Mouse (Mus musculus) urinary bladder, postnatal 36 days (tissue): ENCODE results near the gene Mib2.
A peak's percentile ranks its signal among the peaks of the same experiment; 100 is the strongest.
"Not testable (repeated sequence)": the region's sequence is repeated elsewhere in the genome, so short reads cannot be mapped to it uniquely, and the experiment has no call there.

Experiments used
- DNase-seq, 2 experiments: peaks; one replicate each; pipeline ENCODE4 v3.0.0; 2022; ENCODE audit warnings: low spot score in 2 of 2, mixed read lengths in 1 of 2

Mib2 gene

DNA sequence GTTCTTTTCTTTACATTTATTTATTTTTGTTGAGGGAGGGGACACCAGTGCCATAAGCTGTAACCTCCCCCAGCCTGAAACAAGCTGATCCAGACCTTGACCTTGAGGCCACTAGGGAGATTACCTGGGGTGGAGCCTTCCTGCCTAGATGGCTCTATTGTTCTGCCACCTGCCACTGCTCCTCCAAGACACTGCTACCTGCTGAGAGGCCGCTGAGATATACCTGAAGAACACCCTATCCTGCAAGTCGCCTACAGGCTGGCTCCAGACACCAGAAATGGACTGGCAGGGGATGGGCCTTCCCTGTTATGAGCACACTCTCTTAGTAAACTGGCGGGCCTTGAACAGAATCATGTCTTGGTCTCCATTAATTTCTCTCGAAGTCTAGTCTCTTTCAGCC is 1.2 kb upstream of the Mib2 start:
- DNase-seq = not testable (repeated sequence)

DNA sequence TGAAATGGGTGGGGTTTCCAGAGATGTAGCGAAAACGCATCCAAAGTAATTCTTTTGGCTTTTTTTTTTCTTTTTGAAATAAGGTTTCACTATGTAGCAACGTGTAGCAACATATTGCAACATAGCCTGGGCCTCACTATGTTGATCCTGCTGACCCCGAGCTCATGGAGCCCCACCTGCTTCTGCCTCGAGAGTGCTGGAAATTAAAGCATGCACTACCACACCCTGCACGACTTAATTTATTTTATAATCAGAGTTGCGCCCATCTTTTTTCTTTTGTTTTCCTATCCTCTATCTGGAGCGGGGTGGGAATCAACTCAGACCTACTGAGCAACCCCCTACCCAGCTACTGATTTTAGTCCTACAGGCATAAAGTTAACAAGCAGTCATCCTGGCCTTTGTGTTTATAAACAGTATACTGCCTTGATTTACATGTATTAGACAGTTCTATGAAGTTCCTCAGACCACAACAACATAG is 639 bp upstream of the Mib2 start:
- no peak for DNase-seq

DNA sequence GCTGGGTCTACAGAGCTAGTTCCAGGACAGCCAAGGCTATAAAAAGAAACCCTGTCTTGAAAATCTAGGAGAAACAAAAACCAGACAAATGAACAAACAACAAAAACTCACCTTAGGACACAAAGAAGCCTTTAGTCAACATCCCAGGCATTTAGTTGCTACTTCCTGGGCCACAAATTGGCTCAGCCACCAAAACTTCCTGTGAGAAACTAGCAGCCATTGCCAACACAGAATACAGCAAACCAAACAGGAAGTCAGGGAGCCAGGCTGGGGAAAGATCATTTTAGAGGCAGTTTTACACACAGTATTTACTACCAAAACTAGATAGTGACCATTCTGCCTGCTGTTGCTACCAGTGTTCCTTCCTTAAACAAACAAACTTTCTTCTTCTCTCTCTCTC is 2.1 kb downstream of the Mib2 start:
- DNase-seq = no peak

DNA sequence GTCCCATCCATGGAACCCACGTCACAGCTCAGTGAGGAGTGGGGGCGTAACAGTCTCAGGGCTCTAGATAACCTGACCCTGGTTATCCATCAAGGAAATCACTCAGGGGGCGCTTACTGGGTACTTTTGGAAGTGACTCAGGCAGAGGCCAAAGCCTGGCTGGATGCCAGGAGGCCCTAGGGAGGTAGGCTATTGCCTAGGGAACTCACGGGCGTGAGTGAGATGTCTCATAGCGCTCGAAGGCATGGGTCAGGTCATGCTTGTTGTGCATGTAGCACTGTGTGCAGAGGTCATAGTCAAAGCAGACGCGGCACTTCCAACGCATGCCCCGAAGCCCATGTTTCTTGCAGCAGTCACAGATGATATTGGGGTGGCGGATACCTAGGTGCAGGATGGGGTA is 8.4 kb downstream of the Mib2 start:
- DNase-seq = peak in 1 of 2 experiments; percentile 61

DNA sequence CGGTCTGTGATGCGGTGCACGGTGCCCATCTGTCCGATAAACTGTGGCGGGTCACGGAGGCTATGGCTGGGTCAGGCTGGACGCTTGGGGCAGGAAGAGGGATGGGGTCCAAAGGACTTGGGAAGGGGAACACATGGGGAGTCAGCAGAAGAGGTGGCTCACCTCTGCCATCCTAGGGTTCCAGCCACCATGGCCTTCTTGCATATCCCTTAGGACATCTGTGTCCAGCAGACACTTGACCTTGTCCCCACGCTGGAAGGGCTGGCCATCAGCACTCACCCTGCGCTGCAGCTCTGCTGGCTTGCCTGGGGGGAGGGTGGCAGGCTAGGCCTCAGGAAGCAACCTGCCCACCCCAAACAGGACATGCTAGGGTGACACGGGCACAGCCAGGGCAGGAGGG is 10.0 kb downstream of the Mib2 start:
- DNase-seq = no peak

DNA sequence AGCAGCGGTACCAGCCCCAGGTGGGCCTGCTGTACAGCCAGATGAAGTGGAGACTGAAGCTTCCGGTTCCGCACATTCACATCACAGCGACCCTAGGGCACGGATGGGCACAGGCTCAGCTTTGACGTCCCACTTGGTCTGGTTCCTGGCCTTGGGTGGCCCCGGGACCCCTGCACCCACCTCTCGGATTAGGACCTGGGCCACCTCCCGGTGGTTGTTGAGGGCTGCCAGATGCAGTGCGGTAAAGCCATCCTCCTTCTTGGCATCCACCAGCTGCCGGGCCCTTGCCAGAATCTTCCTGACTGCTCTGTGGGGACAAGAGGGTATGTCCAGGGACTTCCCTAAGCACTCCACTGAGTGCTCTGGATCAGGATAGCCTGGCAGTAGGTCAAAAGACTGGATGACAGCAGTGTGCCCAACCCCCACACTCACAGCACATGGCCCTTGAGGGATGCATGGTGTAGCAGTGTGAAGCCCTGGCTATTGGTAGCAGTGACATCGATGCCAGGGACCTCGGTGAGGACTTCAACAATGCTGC is 12.7 kb downstream of the Mib2 start:
- DNase-seq = no peak

DNA sequence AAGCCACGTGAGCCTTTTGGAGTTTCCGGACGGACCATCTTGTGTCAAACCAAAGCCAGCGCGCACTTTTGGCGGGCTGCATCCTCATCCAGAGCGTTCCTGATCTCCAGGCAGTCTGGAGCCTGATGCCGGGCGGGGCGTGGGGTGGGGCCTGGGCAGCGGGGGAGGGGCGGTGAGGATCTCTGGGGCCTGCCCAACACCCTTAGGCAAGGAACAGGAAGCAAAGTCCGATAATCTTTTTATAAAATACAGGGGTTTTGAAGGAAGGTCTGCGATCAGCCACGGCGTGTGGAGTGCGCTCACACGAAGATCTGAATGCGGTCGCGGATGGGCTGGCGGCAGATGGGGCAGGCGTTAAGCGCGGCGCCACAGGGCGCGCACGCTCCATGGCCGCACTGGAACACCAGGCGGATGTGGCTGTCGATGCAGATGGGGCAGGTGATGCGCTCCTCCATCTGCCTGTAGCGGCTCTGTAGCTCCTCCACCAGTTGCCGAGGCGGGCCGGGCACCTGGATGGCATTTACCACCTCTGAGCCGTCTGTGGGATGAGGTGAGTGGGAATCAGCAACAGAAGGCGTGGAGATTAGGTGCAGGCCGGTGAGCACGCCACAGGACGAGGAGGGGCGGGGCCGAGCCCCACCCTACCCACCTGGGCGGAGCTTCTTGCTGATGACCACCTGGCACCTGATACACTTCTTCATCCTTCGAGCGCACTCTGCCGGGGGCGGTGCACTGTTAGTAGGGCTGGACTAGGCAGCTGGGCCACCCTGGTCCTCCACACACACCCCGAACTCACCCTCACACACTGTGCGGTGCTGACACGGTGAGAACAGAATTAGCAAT is 14.3 kb downstream of the Mib2 start:
- DNase-seq = peak; percentile 60 to 61

DNA sequence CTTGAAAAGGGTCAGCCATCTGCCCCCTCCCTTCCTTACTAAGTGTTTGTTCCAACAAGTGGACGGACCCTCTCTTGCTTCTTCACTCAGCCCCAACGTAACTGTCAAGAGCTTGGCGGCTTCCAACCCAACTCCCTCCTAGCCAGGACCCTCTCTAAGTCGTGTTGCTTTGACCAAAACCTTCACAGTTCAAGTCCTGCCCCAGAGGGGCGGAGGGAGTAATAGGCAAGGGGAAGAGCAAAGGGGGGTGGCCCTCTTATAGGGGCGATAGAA is 14.9 kb downstream of the Mib2 start:
- no peak for DNase-seq

DNA sequence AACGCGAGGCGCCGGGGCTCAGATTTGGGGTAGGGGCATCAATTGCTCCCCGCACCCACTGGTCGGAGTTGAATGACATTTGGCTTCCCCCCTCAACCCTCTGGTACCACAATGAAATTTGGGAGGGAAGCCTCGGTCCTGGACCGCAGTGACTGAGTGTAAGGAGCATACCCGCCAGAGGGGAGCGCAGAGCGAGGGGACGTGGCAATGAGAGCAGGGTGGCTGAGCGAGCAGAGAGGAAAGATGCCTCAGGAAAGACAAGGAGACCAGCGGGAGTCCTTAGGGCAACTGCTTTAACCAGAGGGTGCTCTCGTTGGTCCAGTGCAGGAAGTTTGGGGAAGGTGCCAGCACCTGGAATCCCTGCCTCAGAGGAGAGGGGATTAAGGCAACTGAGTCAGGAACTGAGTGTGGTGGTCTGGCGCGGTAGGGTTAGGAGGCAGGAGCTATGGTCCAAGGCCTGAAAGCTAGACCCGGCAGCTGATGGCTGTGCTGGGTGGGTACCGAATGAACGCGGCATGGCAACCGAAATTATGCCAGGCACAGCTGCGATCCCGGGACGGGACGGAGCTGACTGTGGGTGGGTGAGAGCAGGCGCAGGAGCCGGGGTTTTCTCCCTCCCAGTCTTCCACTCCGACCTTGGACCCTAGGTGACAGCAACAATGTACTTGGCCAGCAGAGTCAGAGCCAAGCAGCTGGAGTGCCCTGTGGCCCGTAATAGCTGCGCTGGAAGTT is 15.4 kb downstream of the Mib2 start:
- DNase-seq = no peak

DNA sequence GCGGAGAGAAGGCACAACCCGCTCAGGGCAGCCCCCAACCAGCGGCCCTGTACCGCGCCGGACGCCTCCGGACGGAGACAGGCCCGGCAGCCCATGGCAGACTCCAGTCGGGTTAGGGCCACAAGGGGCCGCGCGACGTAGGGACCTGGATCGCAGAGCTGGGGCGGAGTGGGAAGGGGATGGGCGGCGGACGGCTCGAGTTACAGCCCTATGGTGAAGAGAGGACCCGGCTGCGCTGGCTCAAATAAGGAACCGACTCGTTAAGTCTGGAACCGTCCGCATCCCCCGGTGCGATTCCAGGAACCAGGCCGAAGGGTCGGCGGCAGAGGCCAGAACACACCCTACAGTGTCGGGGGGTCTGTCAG is 15.9 kb downstream of the Mib2 start, which contains the start of gene Mmp23:
TSS of gene Mmp23 (minus strand) at position 299 of the 365 bp plus-strand sequence.
- peak; percentile 52 to 70 for DNase-seq

DNA sequence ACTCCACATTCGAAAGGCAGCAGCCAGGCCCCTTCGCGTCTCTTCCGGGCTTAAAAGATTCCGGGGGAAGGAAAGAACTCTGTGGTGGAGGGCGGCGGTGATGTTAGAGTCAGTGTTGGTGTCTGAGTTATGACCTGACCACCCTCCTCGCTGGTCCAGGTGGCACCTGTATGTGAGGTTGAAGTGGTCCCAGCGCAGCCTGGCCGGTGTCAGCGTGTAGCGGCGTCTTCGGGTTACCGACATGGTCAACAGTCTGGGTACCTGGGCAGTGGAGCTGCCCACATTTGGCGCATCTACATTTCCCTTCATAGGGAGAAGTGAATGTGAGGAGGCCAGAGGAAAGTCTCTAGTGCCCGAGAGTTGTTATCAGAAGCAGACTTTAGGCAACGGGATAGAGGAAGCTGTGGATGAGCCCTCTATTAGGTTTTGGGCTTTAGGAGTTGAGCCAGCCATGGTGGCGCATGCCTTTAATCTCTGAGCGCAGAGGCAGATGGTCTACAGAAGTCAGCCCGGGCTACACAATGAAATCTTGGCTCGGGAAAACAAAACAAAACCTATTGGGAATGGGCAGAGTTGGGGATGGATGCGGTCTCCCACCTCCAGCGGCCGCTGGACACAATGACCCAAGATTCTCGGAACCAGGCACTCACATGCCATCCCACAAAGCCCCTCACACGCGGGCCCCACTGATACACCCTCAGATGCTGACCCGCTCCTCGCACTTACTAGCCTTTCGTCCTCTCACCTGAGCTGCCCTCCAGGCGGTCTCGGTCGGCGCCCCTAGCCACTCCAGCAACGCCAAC is 16.5 kb downstream of the Mib2 start:
- DNase-seq = no peak

DNA sequence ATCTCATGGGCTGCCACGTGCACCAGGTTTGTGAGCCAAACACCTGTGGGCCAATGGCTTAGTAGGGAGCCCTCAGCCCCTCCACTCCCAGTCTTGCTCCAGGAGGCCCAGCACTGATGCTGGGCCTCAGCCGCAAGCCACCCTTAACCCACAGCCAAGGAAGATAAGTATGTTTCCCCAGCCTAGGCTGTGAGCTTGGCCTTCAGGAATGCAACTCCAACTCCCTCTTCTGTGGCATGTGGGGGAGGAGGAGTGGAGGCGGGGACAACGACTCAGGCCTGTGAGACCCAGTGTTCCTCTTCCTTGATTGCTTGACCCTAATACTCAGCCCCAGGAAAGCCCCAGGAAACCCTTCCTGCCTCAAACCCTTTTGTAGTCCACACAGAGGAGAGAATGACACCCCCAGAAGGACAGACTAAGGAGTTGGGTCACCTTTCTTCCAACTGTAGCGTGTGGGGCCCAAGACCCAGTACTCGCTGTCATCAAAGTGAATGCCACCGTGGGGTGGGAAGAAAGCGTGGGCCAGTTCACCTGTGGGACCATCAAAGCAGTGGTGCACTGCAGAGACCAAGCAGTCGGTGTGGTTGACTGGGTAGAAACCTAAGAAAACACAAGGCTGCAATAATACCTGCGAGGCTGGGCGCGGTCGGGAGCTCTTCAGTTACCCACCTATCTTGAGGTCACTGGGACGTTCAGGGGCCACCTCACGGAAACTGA is 17.3 kb downstream of the Mib2 start:
- DNase-seq = peak; percentile 52 to 72

DNA sequence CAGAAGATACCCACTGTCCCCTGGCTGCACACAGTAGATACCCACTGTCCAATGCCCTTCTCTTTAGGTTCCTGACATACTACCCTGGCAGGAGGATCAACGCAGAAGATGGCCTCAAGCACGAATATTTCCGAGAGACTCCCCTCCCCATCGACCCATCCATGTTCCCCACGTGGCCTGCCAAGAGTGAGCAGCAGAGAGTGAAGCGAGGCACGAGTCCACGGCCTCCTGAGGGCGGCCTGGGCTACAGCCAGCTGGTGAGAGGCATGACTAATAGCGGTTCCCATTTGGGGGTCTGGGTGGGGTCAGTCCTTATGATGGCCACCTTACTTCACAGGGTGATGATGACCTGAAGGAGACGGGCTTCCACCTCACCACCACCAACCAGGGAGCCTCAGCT is 19.6 kb downstream of the Mib2 start:
- no peak for DNase-seq

DNA sequence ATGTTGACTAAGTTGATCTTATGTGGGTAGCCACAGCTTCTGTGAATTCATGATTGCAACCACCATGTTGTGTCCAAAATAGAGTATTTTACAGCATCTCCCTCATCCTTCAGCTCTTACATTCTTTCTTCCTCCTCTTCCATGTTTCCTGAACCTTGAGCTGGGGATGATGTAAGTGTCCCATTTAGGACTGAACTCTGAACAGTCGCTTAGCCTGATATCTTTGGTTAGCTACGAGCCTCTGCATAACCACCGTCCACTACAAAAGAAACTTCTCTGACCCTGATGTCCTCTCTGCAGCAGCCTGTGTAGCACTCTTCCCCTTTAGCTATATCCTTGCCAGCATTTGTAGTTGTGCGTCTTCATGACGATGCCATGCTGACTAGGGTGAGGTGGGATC is 23.3 kb downstream of the Mib2 start:
- DNase-seq = no peak

DNA sequence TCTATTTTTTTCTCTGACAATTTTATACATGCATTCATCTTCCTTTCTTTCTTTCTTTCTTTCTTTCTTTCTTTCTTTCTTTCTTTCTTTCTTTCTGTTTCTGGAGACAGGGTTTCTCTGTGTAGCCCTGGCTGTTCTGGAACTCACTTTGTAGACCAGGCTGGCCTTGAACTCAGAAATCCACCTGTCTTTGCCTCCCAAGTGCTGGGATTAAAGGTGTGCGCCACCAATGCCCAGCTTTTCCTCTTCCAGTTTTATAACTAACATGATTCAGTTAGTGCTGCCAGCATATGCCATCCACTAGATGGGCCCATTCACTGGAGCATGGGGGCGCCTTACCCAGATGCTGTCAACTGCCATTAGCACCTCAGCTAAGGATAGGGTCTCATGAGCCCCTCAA is 23.7 kb downstream of the Mib2 start, which contains the start of gene Gm10563:
TSS of gene Gm10563 (minus strand) at position 101 of the 400 bp plus-strand sequence.
- DNase-seq = not testable (repeated sequence)

DNA sequence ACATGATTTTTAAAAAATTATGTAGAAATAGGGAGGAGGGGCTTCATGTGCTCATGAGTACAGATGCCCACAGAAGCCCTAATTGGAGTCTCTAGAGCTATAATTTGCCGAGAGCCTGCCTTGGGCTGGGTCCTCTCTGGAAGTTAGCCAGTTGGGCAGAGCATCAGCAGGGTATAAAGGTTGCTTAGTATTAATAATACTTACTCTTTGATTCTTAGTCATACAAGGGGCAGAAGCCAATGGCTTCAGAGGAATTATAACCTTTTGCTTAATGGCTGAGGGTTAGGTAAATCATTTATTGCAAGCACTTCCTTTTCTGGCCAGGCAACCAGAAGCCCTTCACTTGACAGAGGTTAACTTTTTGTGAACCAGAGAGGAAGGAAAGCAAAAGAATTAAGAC is 25.5 kb downstream of the Mib2 start:
- DNase-seq = no peak

DNA sequence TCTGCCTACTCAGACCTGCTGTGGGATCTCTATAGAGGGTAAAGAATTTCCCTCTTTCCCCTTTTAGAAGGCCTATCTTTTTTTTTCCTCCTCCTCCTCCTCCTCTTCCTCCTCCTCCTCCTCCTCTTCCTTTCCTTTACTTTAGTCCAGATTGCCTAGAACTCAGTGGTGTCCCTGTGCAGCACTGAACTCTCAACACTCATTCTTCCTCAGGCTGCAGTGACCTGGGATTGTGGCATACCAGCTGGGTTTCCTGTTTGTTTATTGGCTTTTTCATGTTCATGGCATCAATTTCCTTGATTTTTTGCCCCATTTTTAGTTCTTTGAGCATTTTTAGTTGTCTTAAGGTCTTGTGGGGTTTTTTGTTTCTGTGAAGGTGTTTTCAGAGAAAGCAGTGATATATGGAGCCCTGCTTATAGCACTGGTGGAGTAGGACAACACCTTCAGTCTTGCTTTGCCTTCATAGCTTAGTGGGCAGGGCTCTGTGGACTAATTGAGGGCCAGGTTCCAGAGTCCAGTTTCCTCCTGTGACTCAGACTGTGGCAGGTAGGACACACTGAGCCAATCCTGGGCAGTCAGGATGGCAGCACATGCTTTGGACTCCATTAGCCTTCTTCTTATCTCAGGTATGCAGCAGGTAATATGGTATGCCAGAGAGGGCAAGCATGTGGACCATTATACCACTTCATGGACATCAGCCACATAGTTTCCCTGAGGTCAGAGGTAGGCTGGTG is 33.1 kb downstream of the Mib2 start:
- no peak for DNase-seq

DNA sequence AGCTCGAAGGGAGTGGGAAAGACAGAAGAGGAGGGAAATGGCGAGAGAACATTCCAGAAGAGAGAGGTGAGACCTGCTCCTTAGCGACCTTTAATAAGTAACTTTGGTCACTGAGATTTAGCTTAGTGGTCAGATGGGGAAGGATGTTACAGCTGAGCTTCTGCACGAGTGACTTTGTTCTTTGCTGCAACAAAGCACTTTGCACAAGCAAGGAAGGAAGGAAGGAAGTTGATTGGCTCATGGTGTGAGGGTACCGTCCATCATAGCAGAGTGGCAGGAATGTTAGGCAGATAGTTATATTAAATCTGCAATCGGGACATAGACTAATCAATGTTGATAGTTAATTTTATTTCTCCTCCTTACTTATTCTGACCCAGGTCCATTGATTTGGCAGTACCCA is 38.7 kb downstream of the Mib2 start:
- no peak for DNase-seq

DNA sequence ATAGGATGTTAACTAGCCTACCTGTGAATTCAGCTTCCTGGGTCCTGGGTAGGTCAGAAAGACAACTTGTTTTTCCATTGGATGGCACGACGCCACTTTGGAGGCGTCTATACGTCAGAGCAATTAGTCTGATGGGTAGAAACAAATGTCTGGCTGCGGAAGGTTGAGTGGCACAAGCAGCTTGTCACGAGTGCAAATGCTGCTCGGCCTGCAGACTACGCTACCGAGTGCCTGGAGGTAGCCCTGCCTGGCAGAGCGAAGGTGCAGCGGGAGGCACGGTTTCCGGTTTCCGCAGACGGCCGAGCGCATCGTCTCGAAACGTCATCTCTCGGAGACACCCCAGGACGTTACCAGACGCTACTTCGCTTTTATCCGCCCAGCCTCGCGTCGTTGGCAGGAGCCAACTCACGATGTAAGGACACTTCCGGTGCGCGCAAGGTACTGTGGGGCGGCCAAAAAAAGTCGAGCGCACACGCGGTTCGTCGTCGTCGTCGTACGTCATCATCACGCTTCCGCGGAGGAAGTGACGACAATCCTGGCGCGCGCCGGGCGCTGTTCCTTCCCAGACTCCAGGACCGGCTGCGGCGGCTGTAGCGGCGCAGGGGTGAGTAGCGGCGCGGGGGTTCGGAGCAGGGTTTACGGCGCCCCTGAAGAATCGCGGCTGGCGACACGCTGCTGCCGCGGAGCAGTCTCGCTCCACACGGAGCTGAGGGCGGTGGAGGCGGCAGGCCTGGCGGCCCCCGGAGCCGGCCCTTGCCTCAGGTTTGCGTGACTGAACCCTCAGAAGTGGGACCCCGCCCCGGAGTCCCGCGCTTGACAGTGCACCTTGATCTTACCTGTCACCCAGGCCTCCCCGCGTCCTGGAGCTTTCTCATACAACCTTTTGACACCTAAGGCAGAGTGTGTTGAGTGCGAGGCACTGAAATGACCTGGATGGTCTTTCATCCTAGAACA is 44.4 kb downstream of the Mib2 start, which contains the start of gene Cdk11b:
TSS of gene Cdk11b (plus strand) at position 517 of the 954 bp plus-strand sequence.
- peak; percentile 90 to 96 for DNase-seq
